Mouse (Mus musculus) spleen, postnatal 36 days (tissue): ENCODE results near the gene Bok.

ENCODE experiments used
- DNase-seq, 2 experiments: peaks; one replicate each; pipeline ENCODE4 v3.0.0; 2022; ENCODE audit warnings: low spot score in 2 of 2, mixed read lengths in 1 of 2

Bok gene

DNA sequence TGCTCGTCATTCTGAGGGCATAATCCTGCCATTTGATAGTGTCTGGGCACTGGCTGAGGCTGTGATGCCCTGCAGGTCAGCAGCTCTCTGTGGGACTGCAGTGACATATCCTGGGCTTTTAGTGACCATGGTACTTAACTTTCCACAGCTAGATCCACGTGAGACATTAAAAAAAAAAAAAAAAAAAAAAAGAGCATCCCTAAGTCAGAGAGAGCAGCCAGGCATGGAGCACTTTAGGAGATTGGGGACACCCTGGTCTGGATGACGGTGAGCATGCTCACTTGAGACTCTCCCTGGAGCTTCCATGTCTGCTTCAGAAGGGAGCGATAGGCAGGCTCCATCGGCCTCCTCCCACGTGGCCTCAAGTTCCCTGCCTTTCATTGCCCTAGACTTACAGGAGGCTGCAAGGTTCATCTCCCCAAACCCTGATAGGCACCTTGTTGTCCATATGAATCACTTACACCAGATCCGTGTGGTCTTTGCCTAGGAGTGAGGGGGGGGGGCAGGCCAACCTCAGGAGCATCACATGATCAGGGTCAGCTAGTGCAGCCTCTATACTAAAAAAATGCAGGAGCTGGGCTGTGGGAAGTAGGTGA, 4.5 kb downstream of the Bok start:
- no peak for DNase-seq

DNA sequence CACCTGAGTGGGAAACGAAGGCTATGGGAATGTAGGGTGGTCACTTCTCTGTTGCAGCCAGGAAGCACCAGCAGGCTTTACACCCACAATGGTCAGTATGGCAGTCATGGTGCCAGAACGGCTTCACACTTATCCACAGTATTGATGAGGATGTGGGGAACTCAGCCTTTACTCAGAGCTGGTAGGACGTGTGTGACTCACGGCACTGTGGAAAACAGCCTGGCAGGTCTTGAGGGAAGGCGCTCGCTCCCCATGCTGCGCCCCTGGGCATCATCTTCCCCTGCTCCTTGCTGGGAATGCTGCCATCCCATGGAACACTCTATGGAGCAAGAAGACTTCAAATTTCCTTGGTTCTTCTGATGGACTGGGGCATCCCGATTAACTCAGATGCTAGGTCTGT, 5.6 kb downstream of the Bok start:
- DNase-seq = no peak

GRCm38 (mm10) chr1:93691786-93692357, 6.4 kb downstream of the Bok start:
- DNase-seq = no peak

GRCm38 (mm10) chr1:93692773-93693172, 7.3 kb downstream of the Bok start:
- no peak for DNase-seq

DNA sequence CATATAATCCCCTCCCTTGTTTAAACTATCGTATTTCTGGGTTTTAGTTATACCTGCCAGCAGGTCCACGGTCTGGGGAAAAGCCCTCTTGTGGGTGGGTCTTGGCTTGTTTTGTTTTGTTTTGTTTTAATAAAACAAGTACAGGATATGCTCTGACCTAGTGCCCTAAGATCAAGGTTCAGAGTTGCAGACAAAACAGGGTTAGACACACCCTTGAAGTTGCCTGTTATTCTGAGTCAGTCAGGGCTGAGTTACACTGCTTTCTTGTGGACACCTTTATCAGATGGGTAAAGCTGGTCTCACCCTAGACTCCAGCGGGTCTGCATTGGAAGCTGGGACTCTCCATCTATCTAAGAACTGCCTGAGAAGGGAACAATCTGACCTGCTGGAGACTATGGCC, 8.0 kb downstream of the Bok start:
- no peak for DNase-seq

DNA sequence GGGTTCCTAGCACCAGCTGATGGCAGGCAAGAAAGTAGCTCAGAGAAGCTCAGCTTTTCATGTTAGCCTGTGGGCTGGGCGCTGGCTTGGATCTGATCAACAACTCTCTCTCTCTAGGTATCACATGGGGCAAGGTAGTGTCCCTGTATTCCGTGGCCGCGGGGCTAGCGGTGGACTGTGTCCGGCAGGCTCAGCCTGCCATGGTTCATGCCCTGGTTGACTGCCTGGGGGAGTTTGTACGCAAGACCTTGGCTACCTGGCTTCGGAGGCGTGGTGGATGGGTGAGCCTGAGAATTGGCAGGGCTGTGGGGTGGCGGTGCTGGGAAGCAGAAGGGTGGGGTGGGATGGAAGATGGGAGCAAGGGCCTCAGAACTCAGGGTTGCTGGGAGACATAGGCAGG, 8.5 kb downstream of the Bok start:
- DNase-seq = no peak

DNA sequence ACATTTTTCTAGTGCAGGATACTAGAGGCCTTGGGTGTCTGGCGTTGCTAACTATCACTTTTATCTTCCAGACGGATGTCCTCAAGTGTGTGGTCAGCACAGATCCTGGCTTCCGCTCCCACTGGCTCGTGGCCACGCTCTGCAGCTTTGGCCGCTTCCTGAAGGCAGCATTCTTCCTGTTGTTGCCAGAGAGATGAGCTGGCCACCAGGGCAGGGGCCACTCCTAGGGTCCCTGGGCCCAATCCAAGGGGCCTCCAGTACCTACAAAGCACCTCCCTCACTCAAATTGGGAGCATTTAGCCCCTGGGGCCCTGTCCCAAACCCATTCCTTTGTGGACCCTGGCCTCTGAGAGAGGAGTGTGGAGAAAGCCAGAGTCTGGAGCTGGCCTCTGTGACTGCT, 9.5 kb downstream of the Bok start:
- peak in 1 of 2 experiments; percentile 12 for DNase-seq

DNA sequence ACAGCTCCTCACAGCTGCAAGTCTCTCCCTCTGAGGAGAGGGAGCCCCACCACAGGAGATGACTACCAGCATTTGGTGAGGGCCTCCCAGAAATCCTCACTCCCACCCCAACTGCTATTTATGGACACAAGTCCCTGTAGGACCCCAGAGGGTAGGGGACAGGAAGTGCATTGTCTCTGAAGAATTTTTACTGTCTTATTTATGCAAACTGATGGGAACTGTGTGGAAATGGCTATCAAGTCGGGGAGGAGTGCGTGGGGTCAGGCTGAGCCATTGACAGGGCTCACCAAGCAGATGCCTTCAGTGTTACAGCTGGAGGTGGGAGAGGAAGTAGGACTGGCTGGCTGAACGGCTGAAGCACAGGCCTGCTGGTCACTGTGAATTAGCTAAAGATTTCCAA, 11.9 kb downstream of the Bok start:
- no peak for DNase-seq

DNA sequence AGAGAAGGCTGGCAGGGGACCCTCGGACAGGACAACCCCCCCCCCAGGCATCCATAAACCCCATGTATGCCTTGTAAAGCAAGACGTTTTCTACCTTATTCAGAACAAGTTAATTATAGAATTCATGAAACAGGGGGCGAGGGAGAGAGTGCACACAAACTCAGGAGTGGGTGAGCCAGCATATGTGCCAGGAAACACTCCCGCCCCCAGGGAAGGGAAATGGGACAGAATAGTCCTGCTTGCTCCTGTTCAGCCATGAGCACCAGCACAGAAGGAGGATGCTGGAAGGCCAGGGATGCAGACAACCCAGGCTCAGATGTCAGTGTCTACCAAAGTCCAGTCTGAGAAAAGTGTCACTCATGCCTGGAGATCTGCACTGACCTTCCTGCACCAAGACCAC, 13.7 kb downstream of the Bok start:
- DNase-seq = no peak

GRCm38 (mm10) chr1:93702106-93702505, 16.6 kb downstream of the Bok start:
- no peak for DNase-seq

DNA sequence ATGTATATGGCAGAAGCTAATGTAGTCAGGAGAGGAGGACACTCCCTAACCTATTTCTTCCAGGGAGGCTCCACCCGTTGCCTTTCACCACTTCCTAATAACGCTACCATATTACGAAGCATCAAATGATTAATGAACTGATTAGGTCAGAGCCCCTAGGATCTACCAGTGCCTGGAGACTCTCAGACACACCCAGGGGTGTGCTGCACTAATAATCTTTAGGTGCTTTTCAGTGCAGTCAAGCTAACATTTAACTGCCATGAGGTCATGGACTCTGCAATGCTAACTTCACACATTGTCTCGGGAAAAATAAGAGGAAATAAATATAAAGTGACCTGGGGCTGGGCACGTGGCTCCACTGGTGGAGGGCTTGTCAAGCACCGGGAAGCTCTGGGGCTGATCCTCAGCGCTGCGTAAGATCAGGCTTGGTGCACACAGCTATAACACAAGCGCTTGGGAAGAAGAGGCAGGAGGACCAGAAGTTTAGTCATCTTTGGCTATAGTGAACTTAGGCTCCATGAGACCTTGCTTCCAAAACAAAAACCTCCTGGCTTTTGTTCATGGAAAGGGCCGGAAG, 18.1 kb downstream of the Bok start:
- no peak for DNase-seq

GRCm38 (mm10) chr1:93704341-93704740, 18.9 kb downstream of the Bok start:
- no peak for DNase-seq

DNA sequence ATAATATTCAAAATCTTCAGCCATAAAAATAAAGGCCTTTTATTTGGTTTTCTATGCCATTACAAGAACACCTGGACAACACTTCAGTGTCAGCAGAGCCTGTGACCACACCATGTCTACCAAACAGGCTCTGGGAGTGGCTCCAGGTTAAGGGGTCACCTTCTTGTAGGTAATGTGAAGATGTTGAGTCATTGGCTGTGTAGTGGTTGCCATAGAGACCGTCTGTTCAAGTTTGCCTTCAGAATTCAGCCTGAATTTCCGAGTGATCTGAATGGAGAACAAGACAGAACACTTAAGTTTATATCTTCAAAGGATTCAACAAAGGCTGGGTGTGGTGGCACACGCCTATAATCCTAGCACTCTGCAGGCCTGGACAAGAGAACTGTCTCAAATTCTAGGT, 19.9 kb downstream of the Bok start:
- DNase-seq = no peak

- no peak for DNase-seq
These were observed 30.7 kb downstream of the Bok start for GRCm38 (mm10) chr1:93716166-93716565.

DNA sequence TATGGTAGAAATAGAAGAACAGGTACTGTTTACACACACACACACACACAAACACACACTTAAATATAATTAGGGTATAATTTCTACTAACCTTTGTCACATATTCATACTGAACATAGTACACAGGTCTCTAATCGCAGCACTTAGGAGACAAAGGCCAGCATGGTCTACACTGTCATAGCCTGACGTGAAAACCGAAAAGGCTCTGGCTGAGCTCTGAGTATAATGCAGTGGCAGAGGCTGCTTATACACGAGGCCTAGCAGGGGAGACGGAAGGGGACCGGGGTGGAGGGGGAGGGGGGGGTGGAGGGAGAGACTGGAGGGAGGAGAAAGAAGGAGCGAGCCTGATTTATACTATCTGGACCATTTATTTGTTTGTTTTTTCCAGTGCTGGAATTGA, 36.1 kb downstream of the Bok start:
- no peak for DNase-seq

DNA sequence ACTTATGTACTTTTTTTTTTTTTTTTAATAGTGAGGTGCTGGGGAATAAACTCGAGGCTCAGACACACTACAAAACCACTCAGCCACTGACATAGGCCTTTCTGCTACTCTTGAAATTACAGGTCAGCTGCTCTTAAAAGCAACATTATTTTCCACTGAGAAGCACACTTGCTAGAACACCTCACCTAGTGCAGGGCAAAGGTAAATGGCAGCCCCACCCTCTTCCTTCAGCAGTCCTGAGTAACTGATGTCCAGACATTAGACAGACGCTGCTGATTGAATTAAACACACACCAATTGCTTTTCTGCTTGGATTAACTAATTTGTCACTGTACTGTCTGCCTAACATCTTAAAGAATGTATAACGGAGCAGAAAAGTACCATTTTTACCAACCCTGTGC, 39.2 kb downstream of the Bok start:
- DNase-seq = no peak

GRCm38 (mm10) chr1:93725665-93726064, 40.2 kb downstream of the Bok start:
- DNase-seq = no peak

GRCm38 (mm10) chr1:93726116-93726515, 40.7 kb downstream of the Bok start:
- no peak for DNase-seq

DNA sequence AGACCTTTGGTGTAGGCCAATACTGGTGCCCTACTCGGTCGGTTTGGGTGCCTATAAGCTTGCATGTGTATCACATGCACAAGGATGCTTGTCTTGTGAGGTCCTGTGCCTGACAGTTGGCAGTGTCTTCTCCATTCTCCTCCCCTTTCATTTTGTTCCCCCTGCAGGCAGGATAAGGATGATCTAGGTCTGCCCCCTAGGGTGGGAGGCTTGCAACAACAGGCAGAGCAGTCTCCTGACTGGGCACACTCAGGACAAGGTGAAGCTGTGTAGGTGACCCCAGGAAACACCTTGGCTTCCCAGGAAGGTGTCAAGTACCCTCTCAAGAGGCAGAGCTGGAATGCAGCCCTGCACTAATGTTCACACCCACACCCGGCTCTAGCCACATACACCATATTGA, 41.5 kb downstream of the Bok start:
- DNase-seq = peak; percentile 36 to 47

GRCm38 (mm10) chr1:93731103-93731502, 45.6 kb downstream of the Bok start:
- no peak for DNase-seq

GRCm38 (mm10) chr1:93731880-93732281, 46.4 kb downstream of the Bok start:
- no peak for DNase-seq

DNA sequence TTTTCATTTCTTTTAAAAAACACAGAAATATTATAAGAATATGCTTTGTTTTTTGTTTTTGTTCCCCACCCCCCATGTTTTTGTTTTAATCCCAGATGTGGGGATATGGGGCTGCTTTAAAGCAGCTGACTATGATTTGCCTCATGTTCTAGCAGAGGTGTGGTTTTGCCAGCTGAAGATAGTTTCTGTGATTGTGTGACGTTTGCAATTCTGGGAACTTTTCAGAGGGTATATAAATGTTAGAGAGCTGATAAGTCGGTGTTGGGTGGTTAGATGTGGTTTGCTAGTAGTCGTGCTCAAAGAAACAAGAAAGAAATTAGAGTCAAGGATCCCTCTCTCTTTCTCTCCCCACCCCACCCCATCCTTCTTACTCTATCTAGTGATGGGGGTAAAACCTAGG, 50.4 kb downstream of the Bok start:
- DNase-seq = no peak

DNA sequence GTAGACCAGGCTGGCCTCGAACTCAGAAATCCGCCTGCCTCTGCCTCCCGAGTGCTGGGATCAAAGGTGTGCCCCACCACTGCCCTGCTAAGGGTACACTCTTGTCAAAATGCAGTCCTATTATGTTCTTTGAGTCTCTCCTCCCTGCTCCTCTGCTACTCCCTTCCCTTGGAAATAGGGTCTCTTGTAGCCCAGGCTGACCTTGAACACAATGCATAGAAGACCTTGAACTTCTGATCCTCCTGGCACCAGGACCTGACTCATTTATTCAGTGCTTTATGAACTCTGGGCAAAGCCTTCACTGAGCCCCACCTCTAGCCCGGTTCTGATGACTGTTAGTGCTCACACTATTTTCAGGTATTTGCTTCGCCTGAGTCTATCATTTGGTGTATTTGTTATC, 52.3 kb downstream of the Bok start:
- DNase-seq = no peak

DNA sequence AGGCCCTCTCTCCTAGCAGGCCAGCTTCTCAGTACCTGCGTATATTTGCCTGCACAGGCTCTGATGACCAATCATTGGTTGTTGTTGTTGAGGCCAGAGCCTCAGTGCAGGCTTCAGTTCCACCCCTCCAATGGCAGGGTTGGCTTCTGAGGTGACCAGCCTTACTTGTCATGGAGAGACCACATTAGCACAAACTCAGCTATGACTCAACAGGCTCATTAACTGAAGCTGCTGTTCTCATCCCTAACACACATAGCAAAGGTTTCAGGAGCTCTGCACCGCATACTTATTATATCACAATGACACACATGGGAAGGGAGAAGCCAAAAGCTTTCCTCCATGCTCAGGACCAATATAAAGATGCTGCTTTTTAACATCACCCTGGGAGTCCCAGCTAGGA, 55.2 kb downstream of the Bok start:
- no peak for DNase-seq
